Mouse (Mus musculus) Patski (cell line): ENCODE measurements at regions not wholly inside any gene's neighbourhood (a gene's known extent, or its start where the extent isn't known, plus 50 kb on each side); places are given as distances from the start of the nearest gene placed in this dataset.

Experiments
- ATAC-seq: fragments of 100-300 bp; one replicate; pipeline ENCODE4 v1.8.0; 2021
- CTCF ChIA-PET: fragments of 350-600 bp; sonication (Branson Sonifier 250); formaldehyde crosslinking; loops from one replicate; lab custom pipeline; 2022; ENCODE audit warnings: inconsistent platforms; lab: Charles Lee
- POLR2A ChIA-PET: fragments of 350-600 bp; sonication (Branson Sonifier 250); formaldehyde crosslinking; loops from one replicate; lab custom pipeline; 2022; ENCODE audit warnings: antibody characterized with exemption, inconsistent platforms; lab: Charles Lee
- DNase-seq: peaks from one replicate; pipeline ENCODE4 v3.0.0-alpha.2; 2011; ENCODE audit warnings: low read depth, low spot score
- H3K27me3 ChIP-seq: fragments of 371-371 bp; one replicate; pipeline ENCODE4 v1.5.1; 2021
- CTCF ChIP-seq: fragments of 100-300 bp; IDR thresholded peaks from one replicate; pipeline ENCODE4 v1.5.1; 2021
- in situ Hi-C: fragments of 300-500 bp; cut with MboI; formaldehyde crosslinking; loops from 3 replicates; pipeline ENCODE4 v1.11.1; 2018; ENCODE audit warnings: low pct_unique_long_range_greater_than_20kb, mixed read lengths

GRCm38 (mm10) chr8:100942680-100943427 is 1526.6 kb upstream of the Cdh8 start:
- ATAC-seq: no peak
- ChIA-PET POLR2A (no interaction called here), CTCF (no interaction called here)
- in situ Hi-C loops: no loop called here
- TF ChIP-seq CTCF: peak; percentile 17
- no peak for DNase-seq
- no peaks in the 10 kb centered on the region for H3K27me3 ChIP-seq

GRCm38 (mm10) chr8:100939533-100939932 is 1523.3 kb upstream of the Cdh8 start:
- ChIA-PET POLR2A (no interaction called here), CTCF (no interaction called here)
- TF ChIP-seq CTCF: no peak
- in situ Hi-C loops: no loop called here
- DNase-seq (no peak), ATAC-seq (no peak)
- peaks cover 3% of the 10 kb centered on the region for H3K27me3 ChIP-seq

- no peak for DNase-seq
- in situ Hi-C loops: no loop called here
- no peak for ATAC-seq
- ChIA-PET CTCF (no interaction called here), POLR2A (no interaction called here)
- no peak for TF ChIP-seq CTCF
- no peaks in the 10 kb centered on the region for H3K27me3 ChIP-seq
These were observed 1474.0 kb upstream of the Cdh8 start for GRCm38 (mm10) chr8:100890307-100890706.

DNA sequence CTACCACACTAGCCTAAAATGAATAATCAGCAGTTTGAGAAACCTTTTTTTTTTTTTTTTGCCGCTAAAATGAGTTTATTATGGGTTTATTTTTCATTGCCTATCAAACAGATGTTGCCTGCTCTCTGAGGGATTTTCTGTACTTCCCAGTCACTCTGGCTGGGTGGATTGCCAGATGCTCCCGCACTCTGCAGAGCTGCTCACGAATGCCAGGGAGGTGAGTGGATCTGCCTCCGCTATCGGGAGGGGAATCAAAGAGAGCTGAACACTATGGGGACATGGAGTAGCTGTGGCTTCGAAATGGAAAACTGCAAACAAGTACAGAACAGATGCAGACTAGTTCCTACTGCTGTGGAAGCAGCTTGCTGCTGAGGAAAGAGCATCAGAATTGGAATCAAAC is 1449.4 kb upstream of the Cdh8 start:
- CTCF ChIA-PET: no interaction called here
- no peaks in the 10 kb centered on the region for H3K27me3 ChIP-seq
- in situ Hi-C loops: loop anchor here (25.0 kb wide), 1 partner anchor 1922 kb away; the partner anchor contains the start of gene Cdh11
- DNase-seq (no peak), ATAC-seq (no peak)
- POLR2A ChIA-PET: no interaction called here
- no peak for TF ChIP-seq CTCF

DNA sequence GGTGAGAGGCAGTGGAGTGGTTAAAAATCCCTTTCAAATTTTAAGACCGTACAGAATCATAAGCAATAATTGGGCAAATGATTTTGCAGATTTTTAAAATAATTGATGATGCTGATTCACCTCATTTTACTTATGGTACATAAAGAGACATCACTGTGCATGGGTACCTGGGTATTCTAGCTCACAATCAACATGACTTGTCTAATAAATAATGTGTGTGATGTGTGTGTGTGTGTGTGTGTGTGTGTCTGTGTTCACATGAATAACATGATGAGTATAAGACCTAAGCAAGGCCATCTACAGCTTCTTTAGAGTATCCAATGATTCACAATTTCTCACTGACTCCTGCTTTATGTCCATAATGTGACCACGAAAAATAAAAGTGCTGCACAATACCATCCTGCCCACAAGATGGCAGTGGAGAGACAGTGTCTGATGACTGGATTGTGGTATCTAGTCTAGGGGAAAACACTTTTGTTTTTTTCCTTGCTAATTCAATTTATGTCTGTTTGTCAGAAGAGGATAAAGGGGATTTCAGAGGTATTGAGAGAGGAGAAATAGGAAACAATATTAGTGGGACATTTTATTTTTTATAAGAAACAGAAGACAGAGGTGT is 1434.7 kb upstream of the Cdh8 start:
- in situ Hi-C loops: loop anchor here (25.0 kb wide), 1 partner anchor 1936 kb away; the partner anchor contains the start of gene Cdh11
- DNase-seq: no peak
- ATAC-seq: no peak
- ChIA-PET POLR2A (no interaction called here), CTCF (interaction anchor here (1.5 kb wide), 1 partner anchor 9 kb away, joined by 3 read pairs; no protein-coding TSS in a partner anchor)
- no peaks in the 10 kb centered on the region for H3K27me3 ChIP-seq
- peak; percentile 74 for TF ChIP-seq CTCF
